Mouse (Mus musculus): Measurements from ENCODE around the gene Gm10100. TPM values are rescaled to one million over a fixed set of nuclear protein-coding genes. Genes with fewer than 3 reads are reported as not detected.
"Not testable (repeated sequence)": the region's sequence is repeated elsewhere in the genome, so short reads cannot be mapped to it uniquely, and the experiment has no call there.

Gene Gm10100
- total RNA-seq (2021): not detected
- long read RNA-seq, experiment 1: 0 reads
- long read RNA-seq, experiment 2: 0 reads

DNA sequence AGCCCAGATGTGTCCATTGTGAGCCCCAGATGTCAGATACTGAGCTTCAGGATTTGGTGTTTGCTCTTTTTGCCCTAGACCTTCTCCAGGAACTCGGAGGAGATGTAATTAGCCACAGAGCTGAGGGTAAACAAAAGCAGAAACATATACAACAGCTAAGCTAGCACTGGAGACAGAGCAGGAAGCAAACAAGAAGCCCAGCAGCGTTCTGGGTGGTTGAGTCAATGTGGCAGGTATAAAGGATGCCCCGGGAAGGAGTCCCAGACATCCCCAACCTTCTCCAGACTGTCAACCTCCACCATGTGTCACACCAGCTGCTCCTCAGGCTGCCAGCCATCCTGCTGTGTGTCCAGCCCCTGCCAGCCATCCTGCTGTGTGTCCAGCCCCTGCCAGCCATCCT lies at the start of gene Gm10100:
TSS of gene Gm10100 (plus strand) at position 301 of the 400 bp plus-strand sequence.
- DNase-seq: no peak

DNA sequence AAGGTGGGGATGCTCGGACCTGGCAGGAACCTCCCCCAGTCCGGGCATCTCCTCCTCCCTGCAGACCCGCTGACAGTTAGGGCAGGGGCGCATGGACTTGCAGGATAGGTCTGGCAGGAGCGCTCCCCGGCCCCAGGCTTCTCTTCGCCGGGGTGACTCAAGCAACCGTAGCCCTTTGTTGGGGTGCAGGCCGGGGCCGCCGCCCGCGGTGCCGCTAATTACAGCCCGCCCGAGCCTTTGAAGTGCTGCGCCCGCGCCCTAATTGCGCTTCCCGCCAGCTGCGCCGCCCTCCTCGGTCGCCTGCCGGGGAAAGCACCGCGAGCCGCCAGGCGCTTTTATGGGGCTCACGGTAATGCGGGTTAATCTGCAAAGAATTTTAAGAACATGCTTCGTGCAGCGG lies 48.7 kb upstream of the Gm10100 start:
- DNase-seq: no peak

DNA sequence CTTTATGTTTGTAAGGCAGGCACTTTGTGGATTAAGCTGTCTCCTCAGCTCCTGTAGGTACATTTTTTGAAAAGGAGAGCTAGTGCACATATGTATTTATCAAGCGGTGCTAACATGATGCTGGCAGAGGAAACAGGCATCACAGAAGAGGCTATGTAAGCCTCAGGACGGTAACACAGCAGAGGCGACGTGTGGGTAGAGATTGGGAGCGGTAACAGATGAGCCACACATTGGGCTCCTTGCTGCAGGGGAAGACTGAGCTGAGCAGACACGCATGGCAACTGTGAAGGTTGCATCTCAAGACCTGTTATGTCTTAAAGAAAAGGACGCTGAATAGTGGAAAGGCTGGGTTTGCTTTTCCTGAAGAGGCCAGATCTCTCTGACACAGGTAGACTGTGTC lies 43.3 kb upstream of the Gm10100 start:
- DNase-seq: no peak

DNA sequence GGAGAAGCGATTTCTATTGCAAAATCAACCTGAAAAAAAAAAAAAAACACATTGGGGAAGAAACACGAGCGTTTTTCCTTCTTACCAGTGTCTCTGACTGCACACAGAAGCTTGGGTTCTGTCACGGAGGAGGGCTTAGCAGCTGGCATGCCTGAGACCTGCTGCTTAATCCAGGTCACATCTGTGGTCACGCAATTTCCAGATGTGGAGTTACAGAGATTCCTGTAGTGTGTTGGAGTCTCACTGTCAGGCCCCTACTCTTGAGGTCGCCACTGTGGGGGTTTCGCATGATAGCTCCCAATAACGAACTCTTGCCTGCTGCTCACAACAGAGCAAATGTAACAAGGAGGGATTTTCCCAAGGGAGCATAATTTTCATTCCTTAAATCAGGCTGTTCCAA lies 42.1 kb upstream of the Gm10100 start:
- DNase-seq: no peak

DNA sequence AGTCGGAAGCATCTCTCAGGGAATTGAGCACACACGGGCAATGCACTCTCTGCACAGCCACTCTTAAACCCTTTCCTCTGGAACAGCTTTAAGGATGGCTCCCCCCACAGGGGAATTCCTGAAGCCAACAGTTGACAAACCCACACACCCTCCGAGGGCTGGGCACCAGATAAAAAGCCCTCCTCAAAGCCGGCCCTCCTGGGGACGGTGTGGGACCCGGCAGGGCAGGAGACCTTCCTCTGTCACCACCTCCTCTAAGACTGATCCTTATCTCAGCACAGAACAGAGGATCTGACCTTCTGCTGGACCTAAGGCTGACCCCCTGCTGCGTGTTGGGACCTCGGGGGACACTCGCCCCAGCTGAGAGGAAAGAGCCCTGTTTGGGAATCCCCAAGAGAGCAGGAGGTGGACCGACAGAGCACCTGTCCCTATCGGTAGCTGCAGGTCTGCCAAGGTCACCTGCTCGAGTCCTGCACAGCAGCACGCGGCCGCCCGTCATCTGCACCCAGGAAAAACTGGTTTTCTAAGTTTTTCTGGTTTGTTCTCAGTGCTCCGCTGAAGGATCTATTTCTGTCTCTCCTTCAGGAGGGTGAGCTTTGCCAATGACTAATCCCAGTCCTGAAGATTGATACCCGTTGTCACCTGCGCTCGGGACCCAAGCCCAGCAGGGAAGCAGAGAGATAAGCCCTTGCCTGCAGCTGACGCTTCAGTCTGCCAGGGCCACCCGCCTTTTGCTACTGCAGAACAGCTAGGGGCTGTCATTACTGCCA lies 40.2 kb upstream of the Gm10100 start, which contains the start of gene Tspear:
TSS of gene Tspear (plus strand) at position 675 of the 770 bp plus-strand sequence.
- DNase-seq: no peak

DNA sequence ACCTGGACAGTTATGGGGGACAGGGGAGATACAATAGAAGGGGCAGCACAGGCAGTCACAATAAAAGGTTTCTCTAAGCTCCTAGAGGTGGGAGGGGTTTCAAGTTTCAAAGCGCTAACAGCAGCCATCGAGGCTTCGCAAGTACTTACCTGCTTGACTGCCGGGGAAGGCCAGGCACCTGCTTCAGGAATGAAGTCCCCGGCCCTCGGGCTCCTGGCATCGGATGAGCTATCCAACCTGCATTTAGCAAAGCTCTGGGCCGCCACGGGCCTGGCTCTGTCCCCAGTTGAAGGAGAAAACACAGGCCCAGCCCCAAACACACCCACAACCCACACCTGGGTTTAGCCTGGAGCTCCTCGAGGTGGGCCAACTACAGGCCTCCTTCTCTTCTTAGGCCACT lies 39.3 kb upstream of the Gm10100 start:
- no peak for DNase-seq

DNA sequence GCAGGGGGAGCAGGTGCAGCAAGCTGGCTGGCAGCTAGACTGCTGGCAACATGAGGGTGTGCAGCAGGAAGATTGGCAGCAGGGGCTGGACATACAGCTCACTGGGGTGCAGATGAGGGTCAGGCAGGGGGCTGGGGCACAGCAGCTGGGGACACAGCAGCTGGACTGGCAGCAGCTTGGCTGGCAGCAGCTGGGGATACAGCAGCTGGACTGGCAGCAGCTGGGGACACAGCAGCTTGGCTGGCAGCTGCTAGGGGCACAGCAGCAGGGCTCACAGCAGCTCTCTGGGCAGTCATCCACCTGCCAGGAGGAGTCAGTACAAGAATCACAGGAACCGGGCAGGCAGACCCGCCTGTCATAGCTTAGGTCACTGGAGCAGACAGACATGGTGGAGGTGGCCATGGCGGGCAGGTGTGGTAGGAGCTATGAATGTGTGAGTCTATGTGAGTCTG lies 35.9 kb upstream of the Gm10100 start, which contains the start of gene Gm19402:
TSS of gene Gm19402 (minus strand) at position 402 of the 452 bp plus-strand sequence.
- not testable (repeated sequence) for DNase-seq

DNA sequence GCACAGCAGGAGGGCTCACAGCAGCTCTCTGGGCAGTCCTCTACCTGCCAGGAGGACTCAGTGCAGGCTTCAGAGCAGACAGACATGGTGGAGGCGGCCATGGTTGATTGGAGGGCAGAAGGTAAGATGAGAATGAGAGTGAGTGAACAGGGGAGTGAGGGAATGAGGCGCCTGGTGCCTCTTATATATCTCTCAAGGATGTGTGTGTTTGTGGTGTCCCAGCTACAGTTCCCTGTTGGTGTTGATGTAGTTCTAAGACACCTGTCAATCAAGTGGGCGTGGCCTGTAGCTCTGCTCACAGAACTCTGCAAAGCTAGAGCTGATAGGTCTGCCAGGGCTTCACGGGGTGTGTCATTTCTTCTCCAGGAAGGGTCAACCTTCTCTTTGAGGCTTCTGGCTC lies 29.2 kb upstream of the Gm10100 start, which contains the start of gene Gm9508:
TSS of gene Gm9508 (minus strand) at position 101 of the 400 bp plus-strand sequence.
- no peak for DNase-seq

DNA sequence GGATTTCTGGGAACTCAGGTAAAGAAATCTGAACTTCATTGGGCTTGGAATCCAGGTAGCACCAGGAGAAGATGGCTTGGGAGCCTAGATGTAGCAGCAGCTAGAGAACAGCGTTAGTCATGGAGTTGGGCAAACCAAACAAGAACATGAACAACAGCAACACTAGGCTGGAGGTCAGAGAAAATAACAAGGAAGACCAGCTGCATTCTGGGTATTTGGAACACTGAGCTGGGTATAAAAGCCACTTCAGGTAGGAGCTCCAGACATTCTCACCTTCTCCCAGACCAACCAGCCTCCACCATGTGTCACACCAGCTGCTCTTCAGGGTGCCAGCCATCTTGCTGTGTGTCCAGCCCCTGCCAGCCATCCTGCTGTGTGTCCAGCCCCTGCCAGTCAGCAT lies 20.0 kb upstream of the Gm10100 start, which contains the start of gene Gm10272:
TSS of gene Gm10272 (plus strand) at position 301 of the 400 bp plus-strand sequence.
- DNase-seq: no peak

DNA sequence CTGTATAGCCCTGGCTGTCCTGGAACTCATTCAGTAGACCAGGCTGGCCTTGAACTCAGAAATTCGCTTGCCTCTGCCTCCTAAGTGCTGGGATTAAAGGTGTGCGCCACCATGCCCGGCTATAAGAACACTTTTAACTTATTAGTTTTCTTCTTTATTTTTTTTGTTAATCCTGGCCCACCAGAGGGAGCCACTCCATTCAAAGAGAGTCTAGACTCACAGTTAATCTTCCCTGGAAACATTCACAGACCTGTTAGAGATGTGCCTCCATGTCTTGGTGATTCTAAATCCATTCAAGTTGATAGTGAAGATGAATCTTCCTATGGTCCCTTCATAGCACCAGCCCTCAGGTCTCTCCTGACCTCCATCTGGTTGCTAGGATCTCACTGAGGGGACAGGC lies 16.5 kb upstream of the Gm10100 start:
- DNase-seq: no peak

DNA sequence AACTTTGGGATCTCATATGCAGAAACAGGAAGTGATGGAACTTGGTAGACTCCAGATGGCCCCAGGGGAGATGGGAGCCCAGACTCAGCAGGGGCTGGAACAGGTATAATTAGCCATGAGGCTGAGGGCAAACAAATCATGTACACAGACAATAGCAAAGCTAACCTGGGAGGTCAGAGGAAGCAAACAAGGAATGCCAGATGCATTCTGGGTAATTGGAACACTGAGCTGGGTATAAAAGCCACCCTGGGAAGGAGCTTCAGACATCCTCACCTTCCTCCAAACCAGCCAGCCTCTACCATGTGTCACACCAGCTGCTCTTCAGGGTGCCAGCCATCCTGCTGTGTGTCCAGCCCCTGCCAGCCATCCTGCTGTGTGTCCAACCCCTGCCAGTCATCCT lies 15.1 kb upstream of the Gm10100 start, which contains the start of gene Gm10024:
TSS of gene Gm10024 (plus strand) at position 301 of the 400 bp plus-strand sequence.
- not testable (repeated sequence) for DNase-seq

DNA sequence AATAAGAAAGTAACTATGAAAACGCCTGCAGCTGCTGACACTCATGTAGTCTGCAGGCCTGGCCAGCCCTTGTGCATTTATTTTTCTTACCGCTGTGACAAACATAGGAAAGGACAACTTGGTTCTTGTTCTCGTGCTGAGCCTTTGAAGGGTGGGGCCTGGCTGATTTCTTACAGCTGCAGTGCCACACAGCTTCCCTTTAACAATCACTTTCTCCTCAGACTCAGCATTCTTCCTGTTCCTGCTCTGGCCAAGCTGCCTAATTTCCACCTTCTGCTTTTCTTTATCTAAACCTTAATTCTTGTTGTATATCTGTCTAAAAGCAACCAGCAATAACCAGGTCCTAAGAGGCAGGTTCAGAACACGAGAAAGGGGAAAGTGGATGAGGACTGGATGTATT lies 12.6 kb upstream of the Gm10100 start:
- no peak for DNase-seq

DNA sequence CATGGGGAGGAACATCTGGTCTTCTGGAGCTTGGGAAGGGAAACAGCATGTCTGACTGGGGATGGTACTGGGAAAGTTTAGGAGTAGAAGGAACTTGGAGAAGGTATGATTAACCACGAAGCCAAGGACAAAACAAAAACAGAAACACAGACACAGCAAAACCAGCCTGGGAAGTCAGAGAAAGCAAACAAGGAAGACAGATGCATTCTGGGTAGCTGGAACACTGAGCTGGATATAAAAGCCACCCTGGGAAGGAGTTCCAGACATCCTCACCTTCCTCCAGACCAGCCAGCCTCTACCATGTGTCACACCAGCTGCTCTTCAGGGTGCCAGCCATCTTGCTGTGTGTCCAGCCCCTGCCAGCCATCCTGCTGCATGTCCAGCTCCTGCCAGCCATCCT lies 10.8 kb upstream of the Gm10100 start, which contains the start of gene Gm10142:
TSS of gene Gm10142 (plus strand) at position 301 of the 400 bp plus-strand sequence.
- DNase-seq: no peak

DNA sequence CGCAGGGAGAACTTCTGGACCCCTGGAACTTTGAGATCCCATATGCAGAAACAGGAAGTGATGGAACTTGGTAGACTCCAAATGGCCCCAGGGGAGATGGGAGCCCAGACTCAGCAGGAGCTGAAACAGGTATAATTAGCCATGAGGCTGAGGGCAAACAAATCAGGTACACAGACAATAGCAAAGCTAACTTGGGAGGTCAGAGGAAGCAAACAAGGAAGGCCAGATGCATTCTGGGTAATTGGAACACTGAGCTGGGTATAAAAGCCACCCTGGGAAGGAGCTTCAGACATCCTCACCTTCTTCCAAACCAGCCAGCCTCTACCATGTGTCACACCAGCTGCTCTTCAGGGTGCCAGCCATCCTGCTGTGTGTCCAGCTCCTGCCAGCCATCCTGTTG lies 6.0 kb upstream of the Gm10100 start, which contains the start of gene Krtap12-1:
TSS of gene Krtap12-1 (plus strand) at position 301 of the 400 bp plus-strand sequence.
- not testable (repeated sequence) for DNase-seq

DNA sequence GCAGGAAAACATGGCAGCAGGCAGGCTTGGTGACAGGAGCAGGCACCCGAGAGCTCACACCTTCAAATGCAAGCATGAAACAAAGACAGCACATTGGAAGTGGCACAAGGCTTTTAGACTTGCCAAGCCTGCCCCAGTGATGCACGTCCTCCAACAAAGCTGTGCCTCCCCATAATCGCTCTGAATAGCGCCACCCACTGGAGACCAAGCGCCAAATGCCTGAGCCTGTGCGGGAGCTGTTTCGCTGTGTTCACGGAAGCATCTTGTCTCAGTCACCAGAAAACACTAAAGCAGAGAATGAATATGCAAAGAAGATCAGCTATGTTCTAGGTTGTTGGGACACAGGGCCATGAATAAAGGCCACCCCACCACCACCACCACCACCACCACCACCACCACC lies 1.4 kb upstream of the Gm10100 start:
- DNase-seq: no peak

DNA sequence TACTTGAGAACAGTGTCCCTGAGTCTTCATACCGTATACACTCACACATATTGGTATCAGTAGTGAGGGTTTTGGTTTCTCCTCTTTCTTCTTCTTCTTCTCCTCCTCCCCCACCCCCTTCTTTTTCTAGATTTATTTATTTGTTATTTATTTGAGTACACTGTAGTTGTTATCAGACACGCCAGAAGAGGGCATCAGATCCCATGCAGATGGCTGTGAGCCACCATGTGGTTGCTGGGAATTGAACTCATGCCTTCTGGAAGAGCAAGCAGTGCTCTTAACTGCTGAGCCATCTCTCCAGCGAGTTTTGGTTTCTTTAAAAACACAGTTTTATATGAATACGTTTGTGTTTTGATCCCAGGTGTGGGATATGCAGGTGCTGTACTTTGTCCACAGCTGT lies 2.0 kb downstream of the Gm10100 start:
- no peak for DNase-seq

DNA sequence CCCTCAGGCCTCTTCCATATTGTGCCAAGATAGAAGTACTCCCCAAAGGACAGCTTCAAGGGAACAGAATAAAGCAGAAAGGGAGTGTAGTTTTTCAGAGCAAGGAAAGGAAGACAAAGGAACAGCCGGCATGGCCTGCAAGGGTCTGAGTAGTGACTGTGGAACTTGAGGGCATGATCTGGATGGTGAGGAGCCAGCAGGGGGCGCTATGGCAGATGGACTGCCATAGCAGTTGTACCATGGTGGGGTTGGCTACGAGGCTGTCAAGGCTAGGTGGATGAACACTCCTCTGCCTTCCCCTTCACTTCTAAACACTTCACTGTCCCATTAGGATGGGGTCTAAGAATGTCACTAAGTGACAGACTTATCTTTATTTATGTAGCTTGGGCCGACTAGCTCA lies 3.0 kb downstream of the Gm10100 start:
- DNase-seq: no peak

DNA sequence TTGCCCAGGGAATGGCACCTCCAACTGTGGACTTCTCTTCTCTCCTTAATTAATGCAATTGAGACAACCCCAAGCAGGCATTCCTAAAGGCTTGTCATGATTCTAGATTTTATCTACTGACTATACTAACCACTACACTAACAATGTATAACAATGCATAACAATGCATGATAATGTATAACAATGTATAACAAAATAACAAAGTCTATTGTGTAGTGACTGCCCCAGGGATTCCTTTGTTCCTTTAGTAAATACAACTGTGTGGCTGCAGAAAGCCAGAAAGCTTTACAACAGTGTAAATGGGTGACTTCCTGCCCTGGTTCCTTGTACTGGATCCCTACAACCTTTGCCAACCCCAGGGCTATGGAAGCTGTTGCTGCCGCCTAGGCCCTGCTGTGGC lies 9.6 kb downstream of the Gm10100 start:
- no peak for DNase-seq

DNA sequence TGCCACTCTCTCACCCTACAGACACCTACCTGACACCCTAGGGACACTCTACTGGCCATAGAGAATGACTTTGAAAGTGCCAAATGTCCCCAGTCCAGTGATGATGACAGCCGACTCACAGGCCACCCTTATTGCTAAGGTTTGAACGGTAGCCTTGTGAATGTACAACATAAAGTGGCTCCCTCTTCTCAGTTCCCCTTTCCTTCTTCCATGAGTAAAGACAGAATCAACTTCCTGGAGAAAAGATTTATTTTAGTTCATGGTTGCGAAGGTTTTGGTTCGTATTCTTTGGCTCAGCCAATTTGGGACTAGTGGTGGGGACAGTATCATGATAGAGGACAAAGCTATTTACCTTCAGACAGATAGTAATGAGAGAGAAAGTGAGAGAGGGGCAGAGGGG lies 12.6 kb downstream of the Gm10100 start:
- no peak for DNase-seq

DNA sequence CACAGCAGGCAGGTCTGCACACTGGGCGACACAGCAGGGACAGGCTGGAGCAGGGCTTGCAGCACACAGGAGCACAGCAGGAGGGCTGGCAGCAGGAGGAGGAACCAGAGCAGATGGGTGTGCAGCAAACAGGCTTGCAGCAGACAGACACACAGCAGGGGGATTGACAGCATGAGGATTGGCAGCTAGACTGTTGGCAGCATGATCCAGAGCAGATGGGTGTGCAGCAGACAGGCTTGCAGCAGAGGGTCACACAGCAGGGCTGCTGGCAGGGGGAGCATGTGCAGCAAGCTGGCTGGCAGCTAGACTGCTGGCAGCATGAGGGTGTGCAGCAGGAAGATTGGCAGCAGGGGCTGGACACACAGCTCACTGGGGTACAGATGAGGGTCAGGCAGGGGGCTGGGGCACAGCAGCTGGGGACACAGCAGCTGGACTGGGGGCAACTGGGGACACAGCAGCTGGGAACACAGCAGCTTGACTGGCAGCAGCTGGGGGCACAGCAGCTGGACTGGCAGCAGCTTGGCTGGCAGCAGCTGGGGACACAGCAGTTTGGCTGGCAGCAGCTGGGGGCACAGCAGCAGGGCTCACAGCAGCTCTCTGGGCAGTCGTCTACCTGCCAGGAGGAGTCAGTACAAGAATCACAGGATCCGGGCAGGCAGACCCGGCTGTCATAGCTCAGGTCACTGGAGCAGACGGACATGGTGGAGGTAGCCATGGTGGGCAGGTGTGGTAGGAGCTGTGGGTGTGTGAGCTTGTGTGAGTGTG lies 15.8 kb downstream of the Gm10100 start, which contains the start of gene Gm18596:
TSS of gene Gm18596 (minus strand) at position 715 of the 765 bp plus-strand sequence.
- DNase-seq: not testable (repeated sequence)

DNA sequence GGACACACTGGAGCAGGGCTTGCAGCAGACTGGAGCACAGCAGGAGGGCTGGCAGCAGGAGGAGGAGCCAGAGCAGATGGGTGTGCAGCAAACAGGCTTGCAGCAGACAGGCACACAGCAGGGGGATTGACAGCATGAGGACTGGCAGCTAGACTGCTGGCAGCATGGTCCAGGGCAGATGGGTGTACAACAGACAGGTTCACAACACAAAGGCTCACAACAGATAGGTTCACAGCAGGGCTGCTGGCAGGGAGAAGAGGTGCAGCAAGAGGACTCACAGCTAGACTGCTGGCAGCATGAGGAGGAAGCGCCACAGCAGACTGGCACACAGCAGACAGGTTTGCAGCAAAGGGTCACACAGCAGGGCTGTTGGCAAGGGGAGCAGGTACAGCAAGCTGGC lies 24.4 kb downstream of the Gm10100 start:
- DNase-seq: not testable (repeated sequence)

DNA sequence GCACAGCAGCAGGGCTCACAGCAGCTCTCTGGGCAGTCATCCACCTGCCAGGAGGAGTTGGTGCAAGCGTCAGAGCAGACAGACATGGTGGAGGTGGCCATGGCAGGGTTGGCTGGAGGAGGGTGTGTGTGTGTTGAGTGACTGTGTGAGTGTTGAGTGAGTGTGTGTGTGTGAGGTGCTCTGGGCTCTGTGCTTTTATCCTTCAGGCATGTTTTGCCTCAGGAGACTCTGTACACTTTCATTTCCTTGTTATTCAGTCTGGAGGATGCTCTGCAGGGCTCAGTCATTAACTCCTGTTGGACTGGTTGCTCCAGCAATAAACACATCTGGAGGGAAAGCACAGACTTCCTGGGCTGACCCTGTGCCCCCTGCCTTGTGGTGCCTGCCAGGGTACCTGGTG lies 25.0 kb downstream of the Gm10100 start, which contains the start of gene Gm9736:
TSS of gene Gm9736 (minus strand) at position 101 of the 400 bp plus-strand sequence.
- DNase-seq: not testable (repeated sequence)

Measured in gastrocnemius, postnatal 25 days (tissue).